9 mouse cellular contexts compared by ENCODE assay signal in genomic region chr11:72726023-72726422, GRCm38 (mm10). TPM values are rescaled to one million over a fixed set of nuclear protein-coding genes. Genes with fewer than 3 reads are reported as not detected.
DNase-seq lines count a peak whose midpoint lies in the region; ATAC-seq and TF ChIP-seq lines count a peak whose summit lies in the region.
"Had no signal": no experiment of that assay in that cellular context is flagged by ENCODE, and none has a peak within 500 bp of the region (broad histone marks: within the 10 kb centered on the region; RNA-seq: fewer than 3 reads in every experiment).

No protein-coding gene starts in this region.

- TF ChIP-seq CTCF in kidney, postnatal 0 days (IDR thresholded peaks at IDR 0.05; ENCODE audit: low read depth), result peak; percentile 63

- H3K9ac ChIP-seq in kidney, postnatal 0 days (ENCODE audit: low read depth, low read length), result no peak overlapping the region
- H3K9ac ChIP-seq: midbrain, embryonic 12.5 days had no signal

- peak; percentile 17 to 20 for DNase-seq in adrenal gland, postnatal 36 days
- no peak for DNase-seq in adrenal gland, postnatal 14 days
- peak; percentile 56 for DNase-seq in kidney, postnatal 0 days (ENCODE audit: low spot score)
- no peak for DNase-seq in kidney, adult 18-20 months
- DNase-seq in 416B (ENCODE audit: low read depth), result peak; percentile 37
- peak; percentile 15 for DNase-seq in embryo, embryonic 11 days
- DNase-seq in ovary, adult 18-20 months (ENCODE audit: low spot score), result no peak
- no peak for DNase-seq in frontal cortex, postnatal 14 days (ENCODE audit: low spot score in 2 of 2)

- H3K9me3 ChIP-seq in kidney, postnatal 0 days (replicated peaks; ENCODE audit: low read length), result no peaks in the 10 kb centered on the region
- H3K9me3 ChIP-seq: midbrain, embryonic 12.5 days had no signal

- H3K4me3 ChIP-seq in kidney, postnatal 0 days (replicated peaks; ENCODE audit: low read depth, low read length), result no peak overlapping the region
- H3K4me3 ChIP-seq: midbrain, embryonic 12.5 days had no signal

- no peaks in the 10 kb centered on the region for H3K4me1 ChIP-seq in kidney, postnatal 0 days (replicated peaks; ENCODE audit: insufficient read depth, low read length)
- H3K4me1 ChIP-seq: midbrain, embryonic 12.5 days had no signal

- no peaks in the 10 kb centered on the region for H3K27me3 ChIP-seq in kidney, postnatal 0 days (ENCODE audit: insufficient read depth, low read length)
- H3K27me3 ChIP-seq: midbrain, embryonic 12.5 days had no signal

- peaks cover 28% of the 10 kb centered on the region for H3K36me3 ChIP-seq in kidney, postnatal 0 days (ENCODE audit: insufficient read depth, low read length)

- no peak overlapping the region for H3K4me2 ChIP-seq in kidney, postnatal 0 days (ENCODE audit: low read length)
- H3K4me2 ChIP-seq: midbrain, embryonic 12.5 days had no signal

- no peak overlapping the region for H3K27ac ChIP-seq in kidney, postnatal 0 days
- H3K27ac ChIP-seq: midbrain, embryonic 12.5 days had no signal

- no peak for ATAC-seq in kidney, postnatal 0 days (replicated peaks; ENCODE audit: low FRiP score, low read depth)

RNA-seq across cellular contexts. Expression of gene Ankfy1, which starts 36.2 kb away (rescaled TPM):
- 10 to 100 TPM; 41.4 to 43.7 TPM for total RNA-seq in adrenal gland, postnatal 36 days (2021)
- 35.6 and 38.9 TPM in 2 replicates for total RNA-seq in adrenal gland, postnatal 14 days (2021)
- 11.8 and 12.6 TPM in 2 replicates for polyA plus RNA-seq in kidney, postnatal 0 days (2015; fragmentation: Nextera tagmentation; extraction: Ambion mirVana)

Comparison
In these comparisons a context has a peak if more than half of its experiments do, and no peak if none do; other contexts are left out.
1. DNase-seq: peak in adrenal gland, postnatal 36 days (2 of 2), kidney, postnatal 0 days (single experiment), 416B (single experiment) and embryo, embryonic 11 days (single experiment); none in adrenal gland, postnatal 14 days (single experiment), kidney, adult 18-20 months (single experiment), ovary, adult 18-20 months (single experiment) and frontal cortex, postnatal 14 days (0 of 2).